Mouse (Mus musculus): Measurements from ENCODE around the gene Plxna2.

Plxna2 gene

DNA sequence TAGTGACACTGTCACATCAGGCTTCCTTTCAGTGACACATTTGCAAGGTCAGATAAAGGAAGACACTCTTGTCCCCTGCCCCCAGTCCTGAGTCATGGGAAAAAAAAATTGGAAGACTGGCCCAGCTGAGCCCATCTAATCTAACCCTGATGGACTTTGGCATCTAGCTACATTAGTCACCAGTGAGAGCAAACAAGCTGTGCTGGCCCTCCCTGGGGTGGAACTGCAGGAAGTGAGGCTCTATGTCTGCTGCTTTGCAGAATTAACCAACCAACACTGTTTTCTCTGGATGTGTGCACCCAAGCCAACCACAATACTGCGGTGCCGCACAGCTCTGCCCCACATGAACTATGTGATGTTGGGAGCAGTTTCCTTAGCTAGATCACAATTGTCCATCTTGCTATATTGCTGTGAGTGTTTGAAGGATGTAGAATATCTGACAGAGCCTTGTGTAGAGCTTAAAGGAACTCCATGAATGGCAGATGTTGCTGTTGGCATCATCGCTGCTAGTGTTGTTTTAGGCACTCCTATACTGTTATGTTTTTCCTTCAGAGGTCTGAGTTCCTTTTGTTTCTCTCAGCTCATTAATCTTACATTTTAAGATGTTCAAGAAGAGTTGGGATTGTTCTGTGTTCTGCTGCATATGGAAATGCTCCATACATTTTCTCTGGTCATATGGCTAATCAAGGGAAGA, 42.6 kb downstream of the Plxna2 start:
- no peak for DNase-seq (ENCODE audit: low read depth)

DNA sequence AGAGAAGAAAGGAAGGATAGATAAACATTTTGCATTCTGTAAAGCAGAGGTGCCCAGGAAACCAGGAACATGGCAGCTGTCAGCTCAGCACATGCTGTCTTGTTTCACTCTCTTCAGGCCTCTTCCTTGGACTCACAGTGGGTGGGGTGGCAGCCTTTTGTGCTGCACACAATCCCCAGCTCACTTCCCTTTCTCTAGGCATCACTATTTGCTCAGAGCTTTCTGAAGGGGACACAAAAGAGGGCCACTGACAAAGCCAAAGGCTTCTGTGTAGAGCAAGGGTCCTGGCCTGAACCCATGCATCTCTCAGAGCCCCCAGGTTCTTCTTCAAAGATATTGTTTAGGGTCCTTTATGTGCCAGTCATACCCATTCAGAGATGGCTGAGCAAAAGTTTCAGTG, 45.0 kb downstream of the Plxna2 start:
- no peak for DNase-seq (ENCODE audit: low read depth)

DNA sequence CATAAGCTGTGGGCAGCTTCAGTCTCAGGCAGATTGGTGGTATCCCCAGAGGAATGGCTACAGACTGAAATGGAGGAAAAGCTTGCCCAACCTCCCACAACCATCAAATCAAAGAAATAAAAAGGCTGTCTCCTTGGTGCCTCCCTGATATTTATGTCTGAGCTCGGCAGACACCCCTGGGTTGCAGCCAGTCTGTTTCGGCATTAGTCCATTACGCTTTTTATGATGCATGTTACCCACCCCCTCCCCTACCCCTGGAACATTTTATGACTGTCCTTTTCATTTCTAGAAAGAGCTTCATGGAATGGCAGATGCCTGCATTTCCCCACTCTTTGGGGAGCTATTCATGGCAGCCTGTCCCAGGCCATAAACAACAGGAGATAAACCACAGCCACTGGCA, 47.7 kb downstream of the Plxna2 start:
- DNase-seq (ENCODE audit: low read depth): no peak

DNA sequence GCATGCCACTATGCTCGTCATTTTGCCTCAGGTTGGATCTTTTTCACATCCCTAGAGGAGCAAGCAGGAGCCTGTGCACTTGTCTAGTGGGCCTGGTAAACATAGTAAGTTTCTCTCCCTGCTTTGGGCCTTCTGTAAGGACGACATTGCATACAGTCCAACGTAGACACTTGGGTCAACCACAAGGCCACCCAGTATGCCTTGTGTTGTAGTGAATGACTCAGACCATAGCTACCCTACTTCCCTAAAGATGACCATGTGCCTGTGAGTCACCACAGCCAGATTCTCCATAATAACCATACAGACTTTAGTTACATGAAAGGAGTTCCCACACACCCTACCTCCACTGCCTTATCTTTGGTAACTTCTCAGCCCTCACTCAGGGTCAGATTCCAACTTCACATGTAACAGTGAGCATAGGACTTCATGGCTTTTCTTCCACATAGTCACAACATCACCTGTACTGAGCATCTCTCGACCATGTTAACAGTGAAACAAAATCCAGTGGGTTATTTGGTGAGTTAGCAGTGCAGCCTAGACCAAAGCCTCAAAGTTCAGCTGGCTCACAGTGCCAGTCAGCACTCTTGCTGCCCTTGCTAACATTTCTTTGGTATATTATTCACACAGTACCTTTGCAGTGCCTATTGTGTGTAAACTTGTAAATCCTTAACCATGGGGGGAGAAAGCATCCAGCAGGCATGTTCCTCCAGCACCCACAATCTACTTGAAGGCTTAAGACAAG, 53.9 kb downstream of the Plxna2 start:
- no peak for DNase-seq (ENCODE audit: low read depth)

DNA sequence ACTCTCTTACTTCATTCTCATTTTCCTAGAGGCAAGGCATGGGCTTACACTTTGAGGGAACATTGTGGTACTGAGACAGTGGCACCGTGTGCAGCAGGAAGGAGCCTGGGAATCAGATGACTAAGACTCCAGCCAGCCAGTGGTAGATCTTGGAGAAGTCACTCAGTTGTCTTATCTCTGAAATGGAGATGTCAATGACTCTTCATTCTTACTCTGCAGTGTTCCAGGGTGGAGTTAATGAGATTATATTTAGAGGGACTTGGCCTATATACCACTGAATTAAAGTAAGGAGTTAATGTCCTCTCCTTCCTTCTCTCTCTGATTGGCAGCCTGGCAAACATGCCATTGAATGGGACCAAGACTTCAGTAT, 54.5 kb downstream of the Plxna2 start:
- no peak for DNase-seq (ENCODE audit: low read depth)

DNA sequence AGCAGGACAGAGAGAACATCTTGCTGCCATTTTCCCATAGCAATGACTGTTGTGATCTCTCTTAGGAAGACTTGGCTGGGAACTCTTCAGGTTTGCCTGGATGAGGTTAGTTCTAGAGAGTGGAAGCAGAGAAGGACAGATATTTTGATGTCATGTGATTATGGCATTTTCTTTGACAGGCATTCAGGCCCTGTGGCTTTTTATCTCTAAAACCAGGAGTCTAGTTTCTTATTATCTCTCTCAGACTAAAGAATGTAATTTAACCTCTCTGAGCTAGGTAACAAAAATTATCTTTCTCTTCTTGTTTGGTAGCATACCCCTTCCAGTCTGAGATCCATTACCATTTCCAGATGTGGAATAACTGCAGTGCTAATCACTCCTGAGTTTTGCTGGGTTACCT, 55.2 kb downstream of the Plxna2 start:
- DNase-seq (ENCODE audit: low read depth): no peak

DNA sequence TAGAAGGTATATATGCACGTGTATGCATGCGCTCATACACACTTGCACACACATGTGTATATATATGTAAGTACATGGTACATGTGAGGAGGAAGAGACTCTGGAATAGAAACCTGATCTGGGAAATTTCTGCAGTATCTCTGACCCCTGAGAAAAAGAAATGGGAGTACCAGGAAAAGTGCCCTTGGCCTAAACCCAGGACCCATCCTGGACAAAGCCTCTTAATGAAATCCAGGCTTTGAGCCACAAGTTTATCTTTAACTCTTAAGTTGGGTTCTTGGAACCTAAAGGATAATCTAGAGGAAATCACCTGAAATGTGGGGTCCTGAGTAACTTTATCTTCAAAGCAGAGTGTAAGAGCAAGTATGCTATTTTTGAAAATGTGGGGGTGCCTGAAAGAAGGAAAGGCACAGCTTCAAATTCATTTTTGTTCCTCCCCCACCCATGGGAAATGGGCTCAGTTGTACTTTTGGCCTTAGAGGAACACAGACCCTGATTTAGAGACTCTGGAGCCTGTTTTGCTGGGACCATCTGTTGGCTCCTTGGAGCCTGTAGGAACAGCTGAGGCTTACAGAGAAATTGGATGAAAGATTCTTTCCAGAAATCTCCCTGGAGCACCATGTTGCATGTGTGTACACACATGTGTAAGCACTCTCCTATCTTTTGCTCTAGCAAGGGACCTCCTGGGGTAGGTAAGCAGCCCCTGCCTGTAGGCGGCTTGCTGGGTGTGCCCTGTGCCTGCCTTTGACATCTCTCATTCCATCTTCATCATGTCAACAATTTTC, 57.3 kb downstream of the Plxna2 start:
- DNase-seq (ENCODE audit: low read depth): no peak

DNA sequence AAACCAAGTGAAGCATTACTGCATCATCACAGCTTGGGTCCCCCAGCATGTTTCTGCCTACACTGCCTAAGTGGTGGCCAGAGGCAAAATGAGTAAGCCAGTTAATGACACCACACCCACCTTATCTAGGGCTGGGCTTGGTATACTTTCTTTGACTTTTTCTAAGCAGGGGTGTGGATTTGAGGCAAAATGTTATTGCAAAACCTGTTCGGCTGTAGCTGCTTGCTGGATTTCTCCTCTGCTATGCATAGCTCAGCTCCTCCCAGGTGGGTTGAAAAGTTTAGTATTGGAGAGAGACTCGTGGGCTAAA, 57.8 kb downstream of the Plxna2 start:
- no peak for DNase-seq (ENCODE audit: low read depth)

DNA sequence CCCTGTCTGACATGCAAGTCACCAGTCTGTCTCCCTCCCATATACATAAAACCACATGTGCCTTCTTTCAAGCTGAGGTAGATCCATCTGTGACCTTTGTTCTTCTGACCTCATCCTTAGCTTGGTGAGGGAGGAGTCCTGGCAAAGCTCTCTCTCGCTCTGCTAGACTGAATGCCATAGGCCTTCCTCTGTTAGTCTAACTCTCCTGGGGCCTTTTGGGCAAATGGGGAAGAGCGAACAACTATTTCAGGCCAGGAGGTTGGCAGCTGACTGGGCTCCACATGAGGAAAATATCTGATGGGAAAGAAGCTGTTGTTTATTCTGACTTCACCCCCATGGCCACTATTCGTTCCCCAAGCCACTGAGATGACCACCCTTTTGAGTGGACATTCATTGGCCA, 59.9 kb downstream of the Plxna2 start:
- DNase-seq (ENCODE audit: low read depth): no peak

DNA sequence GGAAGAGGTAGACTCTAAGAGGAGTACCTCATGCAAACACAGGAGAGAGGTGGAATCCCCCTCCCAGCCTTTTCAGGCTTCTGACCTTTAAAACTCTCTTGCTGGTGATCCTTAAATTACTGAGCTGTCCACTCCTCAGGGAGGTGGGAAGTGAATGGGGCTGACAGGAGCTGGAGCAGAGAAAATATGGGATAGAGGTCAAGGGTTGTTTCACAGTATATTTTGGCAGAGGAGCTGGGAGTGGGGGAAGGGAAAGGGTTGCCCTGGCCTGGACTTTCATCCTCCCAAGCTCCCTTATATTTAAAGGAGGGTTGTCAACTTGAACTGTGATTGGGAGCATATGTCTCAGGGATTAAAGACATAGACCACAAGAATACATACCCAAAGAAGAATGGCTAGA, 61.1 kb downstream of the Plxna2 start:
- DNase-seq (ENCODE audit: low read depth): no peak

DNA sequence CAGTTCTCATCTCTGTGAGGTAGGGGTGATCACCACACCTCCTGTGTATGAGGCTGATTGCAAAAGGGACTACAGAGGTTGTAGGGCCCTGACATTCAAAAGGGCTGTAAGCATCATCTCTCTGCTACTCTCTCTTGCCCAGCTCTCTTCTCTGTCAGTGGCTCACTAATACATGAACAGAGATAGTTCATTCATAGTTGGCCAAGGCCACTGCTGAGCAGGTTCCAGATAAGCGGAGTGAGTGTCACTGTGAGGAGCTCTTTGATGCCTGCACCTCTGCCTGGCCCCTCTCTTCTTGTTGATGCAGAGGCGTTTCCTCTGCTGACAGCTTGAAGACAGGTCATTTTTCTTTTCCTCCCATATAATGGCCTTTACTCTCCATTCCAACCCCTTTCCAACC, 62.1 kb downstream of the Plxna2 start:
- DNase-seq (ENCODE audit: low read depth): no peak

DNA sequence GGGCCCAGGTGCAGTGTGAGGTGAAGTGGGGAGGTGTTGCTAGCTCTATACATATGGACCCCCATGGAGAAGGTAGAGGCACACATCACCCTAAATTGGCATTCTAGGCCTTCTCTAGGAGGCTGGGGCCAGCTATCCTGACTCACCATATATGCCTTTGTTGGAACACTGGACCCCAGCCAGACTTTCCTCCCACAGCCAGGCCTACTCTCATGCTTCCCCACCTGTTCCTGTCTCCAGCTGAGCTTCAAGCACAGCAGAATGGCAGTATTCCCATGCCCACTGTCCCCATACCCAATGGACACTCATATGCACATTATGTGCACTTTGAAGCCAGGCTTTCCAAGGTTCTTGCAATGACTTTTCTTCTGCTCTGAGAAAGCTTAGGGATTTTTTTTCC, 64.0 kb downstream of the Plxna2 start:
- no peak for DNase-seq (ENCODE audit: low read depth)

DNA sequence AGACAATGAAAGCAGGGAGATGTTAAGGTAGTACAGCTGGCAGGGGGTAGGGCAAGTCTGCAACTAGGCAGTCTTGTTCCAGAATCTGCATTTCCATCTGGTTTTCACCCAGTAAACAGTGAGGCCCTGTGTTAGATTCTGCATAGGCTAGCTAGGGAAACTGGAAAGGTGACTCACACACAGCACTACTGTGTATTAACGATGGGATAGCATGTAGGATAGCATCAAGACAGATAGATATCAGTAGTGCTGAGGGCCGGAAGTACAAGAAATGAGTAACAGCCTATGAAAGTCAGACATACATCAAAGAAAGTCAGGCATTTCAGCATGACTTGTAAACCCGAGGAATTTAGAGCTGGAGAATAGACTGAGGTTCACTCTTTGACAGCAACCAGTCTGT, 65.1 kb downstream of the Plxna2 start:
- no peak for DNase-seq (ENCODE audit: low read depth)

DNA sequence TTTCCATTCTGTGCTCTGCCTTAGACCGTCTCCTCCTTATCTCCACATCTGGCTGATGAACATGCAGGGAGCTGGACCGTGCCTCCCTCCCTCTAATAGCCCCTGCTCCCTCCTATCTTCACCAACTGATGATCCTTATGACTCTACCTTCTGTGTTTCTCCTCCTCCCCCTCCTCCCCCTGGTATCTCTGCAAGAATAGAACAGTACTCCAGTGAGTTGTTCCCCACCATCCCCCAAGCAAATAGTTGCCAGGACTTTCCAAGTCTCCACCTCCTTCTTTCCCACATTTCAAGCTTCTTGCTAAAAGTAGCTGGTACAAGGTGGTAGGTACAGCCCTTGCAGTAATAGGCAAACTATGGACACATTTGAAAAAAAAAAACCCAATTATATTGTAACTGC, 67.9 kb downstream of the Plxna2 start:
- no peak for DNase-seq (ENCODE audit: low read depth)

DNA sequence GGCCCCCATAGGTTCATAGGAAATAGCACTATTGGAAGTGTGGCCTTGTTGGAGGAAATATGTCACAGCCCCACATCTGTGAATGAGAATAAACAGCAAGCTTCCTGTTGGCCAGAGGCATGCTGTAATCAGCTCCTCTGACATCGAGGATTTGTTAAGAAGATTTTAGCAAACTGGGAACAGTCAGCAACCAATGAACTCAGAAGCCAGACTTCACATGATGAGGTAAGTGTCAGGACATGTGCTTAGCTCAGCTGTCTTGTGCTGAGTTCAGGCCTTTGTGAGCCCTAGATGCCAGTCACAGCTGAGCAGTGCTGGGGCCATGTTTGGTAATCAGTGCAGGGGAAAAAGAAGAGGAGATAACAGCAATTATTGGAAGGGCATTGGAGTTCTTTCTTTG, 69.7 kb downstream of the Plxna2 start:
- DNase-seq (ENCODE audit: low read depth): no peak

DNA sequence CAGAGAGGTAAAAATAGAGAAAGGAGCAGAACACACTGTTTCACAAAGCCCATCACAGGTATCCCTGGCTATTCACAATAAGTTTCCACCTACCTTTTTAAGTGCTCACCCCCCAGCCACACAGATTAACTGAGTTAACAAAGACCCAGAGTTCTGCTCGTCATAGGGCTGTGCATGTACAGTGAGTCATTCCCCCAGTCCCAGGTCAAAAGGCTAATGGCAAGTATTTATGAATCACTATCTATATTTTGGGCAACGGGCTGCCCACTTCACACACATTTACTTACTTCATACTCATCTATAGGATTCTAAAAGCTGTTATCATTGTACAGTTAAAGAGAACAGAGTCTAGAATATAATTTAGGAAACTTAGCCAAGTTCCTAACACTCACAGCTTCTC, 70.1 kb downstream of the Plxna2 start:
- DNase-seq (ENCODE audit: low read depth): no peak

DNA sequence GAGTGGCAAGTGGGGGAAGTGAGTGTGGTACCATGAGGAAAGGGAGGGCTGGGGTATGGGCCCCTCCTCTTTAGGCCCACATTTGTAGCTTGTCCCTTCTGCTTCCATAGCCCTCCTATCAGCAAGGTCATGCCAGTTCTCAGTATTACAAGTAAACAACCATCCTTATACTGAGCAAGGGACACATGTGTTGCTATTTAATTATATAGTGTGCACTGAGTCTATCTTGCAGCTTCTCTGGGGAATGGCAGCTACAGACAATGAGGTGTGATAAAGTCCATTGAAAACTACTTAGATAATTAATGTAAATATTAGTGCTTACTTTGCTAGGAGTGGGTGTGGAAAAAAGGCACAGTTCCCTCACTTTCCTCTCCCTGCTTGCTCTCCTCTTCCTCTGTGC, 75.0 kb downstream of the Plxna2 start:
- no peak for DNase-seq (ENCODE audit: low read depth)

DNA sequence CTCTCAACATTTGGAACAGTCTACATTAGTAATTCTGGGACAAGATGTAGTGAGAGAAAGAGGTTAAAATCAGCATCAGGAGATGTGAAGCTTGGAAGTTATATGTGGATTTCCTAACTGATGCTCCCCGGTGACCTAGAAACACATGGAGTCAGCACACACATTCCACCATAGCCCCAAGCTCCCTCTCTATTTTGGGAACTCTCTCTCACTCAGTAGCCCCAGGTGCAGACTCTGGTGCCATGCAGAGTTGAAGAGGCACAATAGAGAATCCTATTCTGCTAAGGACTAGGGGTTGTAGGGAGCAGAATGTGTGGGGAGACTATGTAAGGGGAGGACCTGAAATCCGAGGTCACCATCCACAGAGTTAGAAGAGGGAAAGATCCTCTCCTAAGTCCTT, 75.5 kb downstream of the Plxna2 start:
- DNase-seq (ENCODE audit: low read depth): no peak

DNA sequence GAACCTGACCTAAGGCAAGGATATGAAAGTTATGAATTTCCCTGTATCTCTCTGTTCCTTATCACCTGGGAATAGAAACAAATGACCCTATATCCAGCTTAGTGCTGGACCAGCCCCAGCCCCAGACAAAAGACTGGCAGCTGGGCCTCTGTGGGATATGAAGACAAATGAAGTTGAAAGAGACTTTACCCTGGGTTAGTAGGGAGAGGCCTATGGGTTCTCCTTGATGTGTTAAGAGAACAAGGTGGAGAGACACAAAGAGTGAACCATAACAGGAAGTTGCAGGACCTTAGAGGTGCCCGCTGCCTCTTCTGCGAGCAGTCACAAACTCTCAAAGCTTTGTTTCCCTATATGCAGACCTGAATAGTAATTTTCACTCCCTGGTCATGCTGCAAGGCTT, 76.8 kb downstream of the Plxna2 start:
- DNase-seq (ENCODE audit: low read depth): no peak

DNA sequence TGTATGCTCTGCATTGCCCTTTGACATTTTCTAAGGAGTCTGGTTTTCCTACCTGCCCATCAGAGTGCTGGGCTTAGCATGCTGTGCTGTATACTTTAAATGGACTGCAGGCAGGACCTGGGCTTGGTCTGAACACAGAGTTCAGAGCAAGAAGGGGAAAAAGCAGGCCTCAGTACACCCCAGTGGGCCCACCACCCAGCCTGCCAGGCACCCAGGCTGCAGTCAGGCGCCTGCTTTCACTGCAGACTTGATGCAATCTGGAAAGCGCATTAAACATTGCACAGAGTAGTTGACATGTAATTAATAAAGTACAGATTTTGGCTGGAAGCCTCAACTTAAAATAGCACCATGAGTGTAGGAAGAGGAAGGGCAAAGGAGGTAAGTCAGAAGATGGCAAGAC, 79.4 kb downstream of the Plxna2 start:
- no peak for DNase-seq (ENCODE audit: low read depth)

DNA sequence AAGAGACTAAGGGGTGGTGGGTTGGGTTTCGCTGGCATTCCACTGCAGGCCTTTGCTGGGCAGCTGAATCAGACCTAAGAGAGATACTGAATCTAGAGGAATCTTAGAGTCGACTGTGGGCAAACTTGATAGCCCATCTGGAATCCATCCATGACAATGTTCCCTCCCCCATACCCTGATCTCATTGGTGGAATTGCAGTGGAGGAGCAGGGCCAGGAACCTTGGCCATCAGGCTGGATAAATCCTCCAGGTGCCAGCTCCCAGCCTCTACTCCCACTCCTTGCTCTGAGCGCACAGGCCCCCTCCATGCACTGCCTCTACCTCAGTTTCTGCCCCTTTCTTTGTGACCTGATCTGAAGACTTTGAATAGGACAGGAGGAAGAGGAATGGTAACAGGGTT, 81.3 kb downstream of the Plxna2 start:
- no peak for DNase-seq (ENCODE audit: low read depth)

DNA sequence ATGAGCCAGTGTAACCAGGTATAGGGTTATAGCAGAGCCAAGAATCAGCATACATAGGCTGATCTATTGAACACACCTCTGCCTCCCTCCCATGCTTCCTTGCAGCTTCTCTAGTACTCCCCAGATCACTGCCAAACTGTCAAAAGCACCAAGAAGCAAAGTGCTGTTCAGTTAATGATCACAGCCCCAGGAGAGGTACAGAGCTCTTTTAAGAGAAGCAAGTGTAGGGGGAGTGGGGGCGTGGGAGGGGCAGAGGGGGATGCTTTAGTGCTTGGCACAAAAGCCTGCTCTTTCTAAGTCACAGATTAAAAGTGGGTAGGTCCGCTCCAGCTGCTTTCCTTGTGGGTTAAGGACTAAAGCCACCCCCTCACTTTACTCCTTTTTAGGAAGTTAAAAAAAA, 85.2 kb downstream of the Plxna2 start:
- no peak for DNase-seq (ENCODE audit: low read depth)

DNA sequence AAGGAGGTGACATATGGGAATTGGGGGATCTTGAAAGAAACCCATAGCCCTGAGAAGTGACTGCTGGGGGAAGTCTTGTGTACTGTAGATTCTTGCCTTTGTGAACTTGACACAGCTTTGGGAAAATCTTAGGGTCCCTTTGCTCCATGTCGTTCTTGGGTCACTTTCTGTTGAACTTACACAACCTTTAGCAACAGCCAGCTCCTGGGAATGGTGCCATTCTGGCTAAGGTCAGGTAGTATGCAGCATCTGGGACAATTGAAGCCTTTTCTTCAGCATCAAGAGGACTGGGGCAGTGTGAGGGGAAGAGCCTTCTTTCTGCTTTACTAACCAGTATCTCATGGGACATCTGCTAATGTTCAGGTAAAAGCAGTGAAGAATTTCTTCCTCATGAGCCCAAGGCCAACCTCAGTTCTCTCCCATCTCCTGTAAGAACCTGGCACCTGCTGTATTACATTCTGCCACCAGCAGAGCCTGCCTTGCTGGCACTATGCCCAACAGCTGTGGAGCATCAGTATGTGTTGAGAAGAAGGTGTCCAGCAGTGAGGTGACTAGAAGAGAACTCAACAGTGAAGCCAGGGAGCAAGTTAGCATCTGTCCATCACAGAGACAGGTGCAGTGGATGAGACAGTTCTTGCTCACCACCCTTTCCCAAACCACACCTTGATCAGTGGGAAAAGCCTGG, 86.3 kb downstream of the Plxna2 start:
- DNase-seq (ENCODE audit: low read depth): no peak

All from naive thymus-derived CD4-positive, alpha-beta T cell, adult 2 months (primary cell).